Mouse (Mus musculus): ENCODE measurements around the gene Coa7. TPM values are rescaled to one million over a fixed set of nuclear protein-coding genes. Genes with fewer than 3 reads are reported as not detected.
"Not testable (repeated sequence)": the region's sequence is repeated elsewhere in the genome, so short reads cannot be mapped to it uniquely, and the experiment has no call there.

Coa7 gene
- polyA plus RNA-seq, 1 experiment from 2014 or later = 51.4 TPM

- Histone ChIP-seq H3K9ac (no peak overlapping the region), H3K9me3 (no peaks in the 10 kb centered on the region), H3K36me3 (replicated peaks) (no peaks in the 10 kb centered on the region), H3K4me3 (no peak overlapping the region), H3K4me2 (no peak overlapping the region), H3K27ac (no peak overlapping the region), H3K4me1 (peaks cover 12% of the 10 kb centered on the region), H3K27me3 (replicated peaks) (no peaks in the 10 kb centered on the region)
- ATAC-seq (replicated peaks) = no peak
- 77% methylated on average over 5 of the region's 5 CpGs for WGBS
Measured at GRCm38 (mm10) chr4:108348256-108348875, 20.4 kb downstream of the Coa7 start.

- no peak for ATAC-seq (replicated peaks)
- Histone ChIP-seq H3K4me2 (no peak overlapping the region), H3K27ac (no peak overlapping the region), H3K36me3 (replicated peaks) (no peaks in the 10 kb centered on the region), H3K27me3 (replicated peaks) (no peaks in the 10 kb centered on the region), H3K9me3 (no peaks in the 10 kb centered on the region), H3K4me3 (no peak overlapping the region), H3K9ac (no peak overlapping the region), H3K4me1 (peaks cover 12% of the 10 kb centered on the region)
- 86% methylated on average over 3 of the region's 3 CpGs for WGBS
Measured at GRCm38 (mm10) chr4:108349064-108349463, 21.1 kb downstream of the Coa7 start.

- Histone ChIP-seq H3K4me3 (no peak overlapping the region), H3K27ac (no peak overlapping the region), H3K27me3 (replicated peaks) (no peaks in the 10 kb centered on the region), H3K4me1 (peaks cover 10% of the 10 kb centered on the region), H3K9me3 (no peaks in the 10 kb centered on the region), H3K9ac (no peak overlapping the region), H3K4me2 (no peak overlapping the region), H3K36me3 (replicated peaks) (no peaks in the 10 kb centered on the region)
- WGBS = 46% methylated on average over 8 of the region's 8 CpGs
- no peak for ATAC-seq (replicated peaks)
Measured at GRCm38 (mm10) chr4:108349836-108350547, 22.1 kb downstream of the Coa7 start.

GRCm38 (mm10) chr4:108350819-108351218, 22.9 kb downstream of the Coa7 start:
- H3K27ac ChIP-seq = peak overlapping the region; percentile 34; the same call in 1 of the 2 replicates

GRCm38 (mm10) chr4:108353591-108353990, 25.7 kb downstream of the Coa7 start:
- not testable (repeated sequence) for ATAC-seq (replicated peaks); H3K4me2 ChIP-seq; H3K9ac ChIP-seq

More at GRCm38 (mm10) chr4:108350819-108351218, 22.9 kb downstream of the Coa7 start:
- WGBS = 10% methylated on average over 8 of the region's 8 CpGs
- H3K4me2 ChIP-seq = no peak overlapping the region
- H3K4me3 ChIP-seq = no peak overlapping the region
- H3K9ac ChIP-seq = no peak overlapping the region
- no peaks in the 10 kb centered on the region for H3K27me3 ChIP-seq (replicated peaks)
- peaks cover 10% of the 10 kb centered on the region for H3K4me1 ChIP-seq
- H3K36me3 ChIP-seq (replicated peaks) = no peaks in the 10 kb centered on the region
- ATAC-seq (replicated peaks) = peak; percentile 69; the same call in 1 of the 2 replicates
- no peaks in the 10 kb centered on the region for H3K9me3 ChIP-seq

GRCm38 (mm10) chr4:108357458-108357857, 29.5 kb downstream of the Coa7 start:
- Histone ChIP-seq H3K27me3 (replicated peaks) (no peaks in the 10 kb centered on the region), H3K27ac (no peak overlapping the region), H3K36me3 (replicated peaks) (no peaks in the 10 kb centered on the region), H3K9ac (no peak overlapping the region), H3K4me3 (no peak overlapping the region), H3K4me1 (peaks cover 38% of the 10 kb centered on the region), H3K4me2 (no peak overlapping the region), H3K9me3 (no peaks in the 10 kb centered on the region)
- WGBS = 94% methylated on average over 8 of the region's 8 CpGs
- ATAC-seq (replicated peaks) = no peak

More at GRCm38 (mm10) chr4:108353591-108353990, 25.7 kb downstream of the Coa7 start:
- H3K4me3 ChIP-seq; H3K27me3 ChIP-seq (replicated peaks); H3K36me3 ChIP-seq (replicated peaks); H3K27ac ChIP-seq; H3K9me3 ChIP-seq: not testable (repeated sequence)
- peaks cover 16% of the 10 kb centered on the region for H3K4me1 ChIP-seq

- Histone ChIP-seq H3K4me2 (no peak overlapping the region), H3K9ac (no peak overlapping the region), H3K4me3 (no peak overlapping the region), H3K9me3 (no peaks in the 10 kb centered on the region), H3K4me1 (peaks cover 49% of the 10 kb centered on the region), H3K27me3 (replicated peaks) (no peaks in the 10 kb centered on the region), H3K36me3 (replicated peaks) (no peaks in the 10 kb centered on the region), H3K27ac (peak overlapping the region; percentile 95)
- 20% methylated on average over 4 of the region's 4 CpGs for WGBS
- ATAC-seq (replicated peaks) = no peak
Measured at GRCm38 (mm10) chr4:108358498-108358897, 30.6 kb downstream of the Coa7 start.

- H3K9me3 ChIP-seq = no peaks in the 10 kb centered on the region
- peak overlapping the region; percentile 24; the same call in 1 of the 2 replicates for H3K9ac ChIP-seq
- 5% methylated on average over 28 of the region's 28 CpGs for WGBS
- no peaks in the 10 kb centered on the region for H3K36me3 ChIP-seq (replicated peaks)
- H3K27ac ChIP-seq = peak overlapping the region; percentile 95
- ATAC-seq (replicated peaks) = peak; percentile 91
- H3K27me3 ChIP-seq (replicated peaks) = no peaks in the 10 kb centered on the region
- H3K4me2 ChIP-seq = peak overlapping the region; percentile 37
- peak overlapping the region; percentile 11 for H3K4me3 ChIP-seq
- peaks cover 53% of the 10 kb centered on the region for H3K4me1 ChIP-seq
Measured at GRCm38 (mm10) chr4:108360136-108361055, 32.5 kb downstream of the Coa7 start.

- H3K4me1 ChIP-seq = peaks cover 53% of the 10 kb centered on the region
- no peaks in the 10 kb centered on the region for H3K36me3 ChIP-seq (replicated peaks)
- H3K4me2 ChIP-seq = no peak overlapping the region
- no peak for ATAC-seq (replicated peaks)
- no peaks in the 10 kb centered on the region for H3K27me3 ChIP-seq (replicated peaks)
- no peak overlapping the region for H3K4me3 ChIP-seq
- no peaks in the 10 kb centered on the region for H3K9me3 ChIP-seq
- 4% methylated on average over 18 of the region's 18 CpGs for WGBS
- peak overlapping the region; percentile 65 for H3K27ac ChIP-seq
- H3K9ac ChIP-seq = no peak overlapping the region
Measured at GRCm38 (mm10) chr4:108362321-108363261, 34.7 kb downstream of the Coa7 start.

GRCm38 (mm10) chr4:108363355-108364110, 35.6 kb downstream of the Coa7 start:
- Histone ChIP-seq H3K27ac (peak overlapping the region; percentile 65), H3K9ac (no peak overlapping the region), H3K9me3 (no peaks in the 10 kb centered on the region), H3K36me3 (replicated peaks) (no peaks in the 10 kb centered on the region), H3K4me3 (no peak overlapping the region), H3K27me3 (replicated peaks) (no peaks in the 10 kb centered on the region), H3K4me1 (peaks cover 47% of the 10 kb centered on the region), H3K4me2 (no peak overlapping the region)
- WGBS = 13% methylated on average over 7 of the region's 7 CpGs
- no peak for ATAC-seq (replicated peaks)

- H3K36me3 ChIP-seq (replicated peaks) = no peaks in the 10 kb centered on the region
- WGBS = 14% methylated on average over 5 of the region's 5 CpGs
- no peak overlapping the region for H3K4me2 ChIP-seq
- ATAC-seq (replicated peaks) = no peak
- H3K4me3 ChIP-seq = no peak overlapping the region
- no peak overlapping the region for H3K9ac ChIP-seq
- H3K9me3 ChIP-seq = no peaks in the 10 kb centered on the region
- H3K27me3 ChIP-seq (replicated peaks) = no peaks in the 10 kb centered on the region
- H3K4me1 ChIP-seq = peaks cover 41% of the 10 kb centered on the region
- no peak overlapping the region for H3K27ac ChIP-seq
Measured at GRCm38 (mm10) chr4:108364111-108364476, 36.2 kb downstream of the Coa7 start.

All from midbrain, embryonic 15.5 days (tissue).